ENCODE assay signal across 15 mouse cellular contexts in the genomic region with DNA sequence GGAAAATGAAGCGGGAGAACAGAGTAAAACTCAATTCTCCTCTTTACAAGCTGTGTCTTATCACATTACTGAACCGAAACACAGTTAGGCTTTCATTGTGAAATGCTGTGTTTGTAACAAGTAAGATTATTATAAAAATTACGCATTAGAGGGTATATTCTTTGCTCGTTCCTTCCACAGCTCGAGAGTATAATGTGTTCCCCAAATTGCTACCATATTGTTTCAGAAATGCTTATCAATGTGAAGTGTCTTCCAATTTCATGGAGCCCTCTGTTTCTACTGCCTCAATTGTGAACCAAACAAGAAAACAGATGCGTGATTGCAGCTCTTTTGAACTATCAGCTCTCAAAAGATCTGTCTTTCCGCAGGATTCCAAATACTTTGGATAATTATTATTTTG.
"Had no signal": no experiment of that assay in that cellular context is flagged by ENCODE, and none has a peak within 500 bp of the region (broad histone marks: within the 10 kb centered on the region; RNA-seq: fewer than 3 reads in every experiment).

No protein-coding gene starts in this region.

- H3K4me1 ChIP-seq: midbrain, embryonic 10.5 days; midbrain, embryonic 12.5 days; neural tube, embryonic 13.5 days; stomach, embryonic 15.5 days had no signal

- H3K4me2 ChIP-seq: lung, embryonic 14.5 days; midbrain, embryonic 12.5 days; neural tube, embryonic 13.5 days; stomach, embryonic 15.5 days had no signal

- H3K27me3 ChIP-seq: midbrain, embryonic 12.5 days; neural tube, embryonic 13.5 days; stomach, embryonic 15.5 days had no signal

- H3K36me3 ChIP-seq: midbrain, embryonic 10.5 days; midbrain, embryonic 12.5 days; neural tube, embryonic 13.5 days; stomach, embryonic 15.5 days had no signal

- H3K9ac ChIP-seq: lung, embryonic 14.5 days; midbrain, embryonic 12.5 days; neural tube, embryonic 13.5 days; stomach, embryonic 15.5 days had no signal

- H3K27ac ChIP-seq: midbrain, embryonic 10.5 days; midbrain, embryonic 12.5 days; neural tube, embryonic 13.5 days; stomach, embryonic 15.5 days; stomach, postnatal 0 days had no signal

- DNase-seq: lung, embryonic 14.5 days; lung, postnatal 10 days; lung, postnatal 4 days; midbrain, embryonic 14.5 days; right cerebral cortex, postnatal 14 days; thymus, adult 2 months; thymus, postnatal 25 days; thymus, postnatal 4 days had no signal

- H3K4me3 ChIP-seq: midbrain, embryonic 10.5 days; midbrain, embryonic 12.5 days; myocyte; neural tube, embryonic 13.5 days; stomach, embryonic 15.5 days had no signal

- ATAC-seq: midbrain, embryonic 16.5 days had no signal

- H3K9me3 ChIP-seq: midbrain, embryonic 10.5 days; midbrain, embryonic 12.5 days; neural tube, embryonic 13.5 days; stomach, embryonic 15.5 days had no signal
